Mouse (Mus musculus): Measurements from ENCODE around the gene Ociad2. TPM values are rescaled to one million over a fixed set of nuclear protein-coding genes. Genes with fewer than 3 reads are reported as not detected.

The Ociad2 gene
- polyA plus RNA-seq, 1 experiment: 7.1 TPM

DNA sequence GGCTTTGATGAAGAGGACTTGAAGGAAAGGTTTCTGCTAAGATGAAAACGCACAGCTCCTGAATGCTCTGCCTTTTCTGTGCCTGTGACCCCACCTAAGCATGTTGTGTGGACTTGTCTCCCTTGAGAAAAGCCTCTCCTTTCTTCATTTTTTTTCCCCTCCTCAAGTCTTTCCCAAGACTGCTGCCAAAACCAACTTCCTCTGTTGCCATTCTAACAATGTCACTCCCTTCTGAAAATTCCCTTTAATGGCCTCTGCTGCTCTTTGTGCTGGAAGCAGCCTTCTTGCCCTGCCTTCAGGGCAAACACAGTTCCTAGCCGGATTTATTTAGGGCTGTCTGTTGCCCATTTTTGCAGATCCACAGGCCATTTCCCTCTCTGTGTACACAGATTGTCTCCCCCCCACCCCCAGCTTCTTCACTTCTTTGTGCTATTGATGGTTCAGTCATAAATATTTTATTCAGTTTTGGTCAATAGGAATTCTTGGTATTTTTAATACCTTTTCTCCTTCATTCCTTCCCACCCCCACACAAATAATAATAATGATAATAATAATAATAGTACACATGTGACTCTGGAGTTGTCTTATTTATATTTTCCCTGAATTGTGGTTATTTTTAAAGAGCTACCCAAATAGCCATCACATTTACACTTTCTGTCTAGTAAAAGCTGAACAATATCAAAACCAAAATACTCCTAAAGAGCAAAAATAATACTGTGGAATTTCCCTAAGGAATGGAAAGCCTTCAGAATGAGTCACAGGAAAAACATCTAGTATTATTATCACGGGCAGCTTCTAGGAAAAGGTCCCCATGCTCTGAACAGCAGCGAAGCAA is 60.9 kb downstream of the Ociad2 start:
- Histone ChIP-seq H3ac (ENCODE audit: control insufficient read depth, insufficient read length, low read depth) (no peak overlapping the region), H3K36me3 (ENCODE audit: control insufficient read depth, insufficient read depth) (no peaks in the 10 kb centered on the region), H3K79me3 (ENCODE audit: low read depth) (no peaks in the 10 kb centered on the region), H3K4me3 (ENCODE audit: insufficient read depth, poor library complexity, severe bottlenecking) (no peak overlapping the region), H3K27me3 (ENCODE audit: control insufficient read depth, insufficient read depth, insufficient read length) (no peaks in the 10 kb centered on the region), H3K79me2 (ENCODE audit: control insufficient read depth, insufficient read depth) (no peaks in the 10 kb centered on the region)
- peak; percentile 39 for TF ChIP-seq FOSL1 (IDR thresholded peaks at IDR 0.05; ENCODE audit: insufficient read depth, low read length, poor library complexity, severe bottlenecking)
- no peak for TF ChIP-seq CTCF (IDR thresholded peaks at IDR 0.05; ENCODE audit: control insufficient read depth, insufficient read depth, insufficient read length)

DNA sequence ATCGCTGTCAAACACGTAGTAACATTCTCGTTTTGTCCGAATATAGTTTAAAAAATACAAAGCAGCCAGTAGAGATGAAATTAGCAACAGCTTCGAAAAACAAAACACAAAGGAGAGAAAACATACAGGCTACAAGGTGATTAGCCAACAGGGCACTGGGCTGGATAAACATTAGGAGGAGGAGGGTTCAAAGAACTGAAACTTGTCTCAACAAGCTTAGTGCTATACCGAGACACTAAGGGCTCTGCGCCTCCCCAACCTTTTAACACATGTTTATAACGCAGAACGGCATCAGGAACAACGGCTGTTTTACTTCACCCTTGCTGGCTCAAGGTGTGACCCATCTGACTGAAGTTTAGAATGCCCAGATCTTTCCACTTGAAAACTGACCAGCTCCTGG is 61.6 kb downstream of the Ociad2 start:
- Histone ChIP-seq H3K36me3 (ENCODE audit: control insufficient read depth, insufficient read depth) (no peaks in the 10 kb centered on the region), H3K4me3 (ENCODE audit: insufficient read depth, poor library complexity, severe bottlenecking) (no peak overlapping the region), H3K79me2 (ENCODE audit: control insufficient read depth, insufficient read depth) (no peaks in the 10 kb centered on the region), H3K27me3 (ENCODE audit: control insufficient read depth, insufficient read depth, insufficient read length) (no peaks in the 10 kb centered on the region), H3ac (ENCODE audit: control insufficient read depth, insufficient read length, low read depth) (no peak overlapping the region), H3K79me3 (ENCODE audit: low read depth) (no peaks in the 10 kb centered on the region)
- TF ChIP-seq MYOG (IDR thresholded peaks at IDR 0.05; ENCODE audit: control insufficient read depth, extremely low read depth, insufficient read length) (no peak), CEBPB (IDR thresholded peaks at IDR 0.05; ENCODE audit: low read depth) (no peak), MYOD1 (IDR thresholded peaks at IDR 0.05; ENCODE audit: control insufficient read depth, insufficient read length, low read depth) (no peak), MAX (IDR thresholded peaks at IDR 0.05) (no peak), FOSL1 (IDR thresholded peaks at IDR 0.05; ENCODE audit: insufficient read depth, low read length, poor library complexity, severe bottlenecking) (no peak), CTCF (IDR thresholded peaks at IDR 0.05; ENCODE audit: control insufficient read depth, insufficient read depth, insufficient read length) (no peak), USF1 (IDR thresholded peaks at IDR 0.05; ENCODE audit: low read depth) (no peak)

DNA sequence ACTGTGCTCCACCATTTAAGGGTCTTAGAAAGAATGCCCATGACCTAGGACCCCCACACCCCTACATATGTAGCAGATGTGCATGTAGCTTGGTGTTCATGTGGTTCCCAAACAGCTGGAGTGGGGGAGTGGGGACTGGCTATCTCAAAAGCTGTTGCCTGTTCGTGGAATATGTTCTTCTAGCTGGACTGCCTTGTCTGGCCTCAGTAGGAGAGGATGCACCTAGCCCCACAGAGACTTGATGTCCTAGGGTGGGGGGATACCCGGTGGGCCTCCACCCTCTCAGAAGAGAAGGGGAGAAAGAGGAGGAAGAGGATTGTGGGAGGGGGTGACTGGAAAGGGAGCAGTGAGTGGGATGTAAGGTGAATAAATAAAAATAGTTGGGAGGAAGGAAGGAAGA is 65.9 kb downstream of the Ociad2 start:
- no peak overlapping the region for H3K4me3 ChIP-seq (ENCODE audit: insufficient read depth, poor library complexity, severe bottlenecking)
- TF ChIP-seq FOSL1 (IDR thresholded peaks at IDR 0.05; ENCODE audit: insufficient read depth, low read length, poor library complexity, severe bottlenecking) (no peak), CEBPB (IDR thresholded peaks at IDR 0.05; ENCODE audit: low read depth) (no peak), CTCF (IDR thresholded peaks at IDR 0.05; ENCODE audit: control insufficient read depth, insufficient read depth, insufficient read length) (no peak), MYOD1 (IDR thresholded peaks at IDR 0.05; ENCODE audit: control insufficient read depth, insufficient read length, low read depth) (no peak), MAX (IDR thresholded peaks at IDR 0.05) (no peak), MYOG (IDR thresholded peaks at IDR 0.05; ENCODE audit: control insufficient read depth, extremely low read depth, insufficient read length) (no peak), USF1 (IDR thresholded peaks at IDR 0.05; ENCODE audit: low read depth) (no peak)
- H3K79me2 ChIP-seq (ENCODE audit: control insufficient read depth, insufficient read depth): no peaks in the 10 kb centered on the region
- H3ac ChIP-seq (ENCODE audit: control insufficient read depth, insufficient read length, low read depth): no peak overlapping the region
- H3K36me3 ChIP-seq (ENCODE audit: control insufficient read depth, insufficient read depth): no peaks in the 10 kb centered on the region
- no peaks in the 10 kb centered on the region for H3K27me3 ChIP-seq (ENCODE audit: control insufficient read depth, insufficient read depth, insufficient read length)
- H3K79me3 ChIP-seq (ENCODE audit: low read depth): no peaks in the 10 kb centered on the region

DNA sequence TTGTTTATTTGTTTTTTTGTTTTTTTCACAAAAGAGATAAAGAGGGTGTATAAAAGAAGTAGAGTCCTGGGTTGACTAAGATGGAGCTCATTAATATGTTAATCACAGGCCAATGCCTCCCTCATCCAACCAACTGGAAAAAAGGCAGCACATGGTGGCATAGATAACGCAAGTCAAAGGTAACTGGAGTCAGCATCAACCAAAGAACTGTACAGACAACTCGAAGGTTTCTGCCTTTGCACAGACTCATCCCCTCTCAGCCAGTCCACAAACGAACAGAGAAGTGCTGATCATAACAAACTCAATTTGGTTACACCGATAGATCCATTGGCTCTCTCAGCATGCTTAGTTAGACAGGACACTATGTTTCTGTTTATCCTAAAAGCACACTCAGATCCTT is 67.7 kb downstream of the Ociad2 start:
- Histone ChIP-seq H3K79me2 (ENCODE audit: control insufficient read depth, insufficient read depth) (no peaks in the 10 kb centered on the region), H3K4me3 (ENCODE audit: insufficient read depth, poor library complexity, severe bottlenecking) (no peak overlapping the region), H3K79me3 (ENCODE audit: low read depth) (no peaks in the 10 kb centered on the region), H3K36me3 (ENCODE audit: control insufficient read depth, insufficient read depth) (no peaks in the 10 kb centered on the region), H3ac (ENCODE audit: control insufficient read depth, insufficient read length, low read depth) (no peak overlapping the region), H3K27me3 (ENCODE audit: control insufficient read depth, insufficient read depth, insufficient read length) (no peaks in the 10 kb centered on the region)
- TF ChIP-seq CTCF (IDR thresholded peaks at IDR 0.05; ENCODE audit: control insufficient read depth, insufficient read depth, insufficient read length): no peak
- no peak for TF ChIP-seq FOSL1 (IDR thresholded peaks at IDR 0.05; ENCODE audit: insufficient read depth, low read length, poor library complexity, severe bottlenecking)
- TF ChIP-seq MAX (IDR thresholded peaks at IDR 0.05): no peak
- TF ChIP-seq CEBPB (IDR thresholded peaks at IDR 0.05; ENCODE audit: low read depth): no peak

Other genes starting within 250 kb of the Ociad2 start
- 13.2 TPM for gene Fryl, start 84.4 kb downstream of the Ociad2 start, polyA plus RNA-seq (2012; fragmentation: generic; extraction: Trizol)
- gene Ociad1, start 48.2 kb downstream of the Ociad2 start, polyA plus RNA-seq (2012; fragmentation: generic; extraction: Trizol): 142 TPM
- not detected for gene Cwh43, start 65.0 kb upstream of the Ociad2 start, polyA plus RNA-seq (2012; fragmentation: generic; extraction: Trizol)
- gene Dcun1d4, start 140.0 kb upstream of the Ociad2 start, polyA plus RNA-seq (2012; fragmentation: generic; extraction: Trizol): 3.3 TPM